12 mouse cellular contexts compared by ENCODE assay signal in genomic region chr14:110168632-110169031, GRCm38 (mm10).
"Had no signal": no experiment of that assay in that cellular context is flagged by ENCODE, and none has a peak within 500 bp of the region (broad histone marks: within the 10 kb centered on the region; RNA-seq: fewer than 3 reads in every experiment).

No protein-coding gene starts in this region.

- ATAC-seq: intestine, embryonic 16.5 days; liver, embryonic 12.5 days; midbrain, embryonic 15.5 days had no signal

- DNase-seq: kidney, adult 8-10 months; lung, embryonic 14.5 days; lung, postnatal 10 days; lung, postnatal 4 days; thymus, adult 18-20 months; thymus, postnatal 14 days had no signal

- H3K27me3 ChIP-seq: limb, embryonic 15.5 days; liver, embryonic 12.5 days; midbrain, embryonic 15.5 days had no signal

- H3K9ac ChIP-seq: limb, embryonic 15.5 days; liver, embryonic 12.5 days; lung, embryonic 14.5 days; midbrain, embryonic 15.5 days had no signal

- H3K4me1 ChIP-seq: limb, embryonic 15.5 days; liver, embryonic 12.5 days; midbrain, embryonic 15.5 days had no signal

- H3K27ac ChIP-seq: left cerebral cortex, adult 2 months; limb, embryonic 15.5 days; liver, embryonic 12.5 days; midbrain, embryonic 15.5 days had no signal

- H3K4me3 ChIP-seq: left cerebral cortex, adult 2 months; limb, embryonic 15.5 days; liver, embryonic 12.5 days; midbrain, embryonic 15.5 days had no signal

- H3K4me2 ChIP-seq: limb, embryonic 15.5 days; liver, embryonic 12.5 days; lung, embryonic 14.5 days; midbrain, embryonic 11.5 days; midbrain, embryonic 15.5 days had no signal

- H3K9me3 ChIP-seq: limb, embryonic 15.5 days; liver, embryonic 12.5 days; midbrain, embryonic 15.5 days had no signal

- H3K36me3 ChIP-seq: limb, embryonic 15.5 days; liver, embryonic 12.5 days; midbrain, embryonic 15.5 days had no signal
